Mouse (Mus musculus): ENCODE data around the gene Gnb1l.
A peak's percentile ranks its signal among the peaks of the same experiment; 100 is the strongest.

The Gnb1l gene

GRCm38 (mm10) chr16:18547891-18548290 is 49.4 kb downstream of the Gnb1l start:
- no peak for DNase-seq (ENCODE audit: low spot score in 2 of 2)

DNA sequence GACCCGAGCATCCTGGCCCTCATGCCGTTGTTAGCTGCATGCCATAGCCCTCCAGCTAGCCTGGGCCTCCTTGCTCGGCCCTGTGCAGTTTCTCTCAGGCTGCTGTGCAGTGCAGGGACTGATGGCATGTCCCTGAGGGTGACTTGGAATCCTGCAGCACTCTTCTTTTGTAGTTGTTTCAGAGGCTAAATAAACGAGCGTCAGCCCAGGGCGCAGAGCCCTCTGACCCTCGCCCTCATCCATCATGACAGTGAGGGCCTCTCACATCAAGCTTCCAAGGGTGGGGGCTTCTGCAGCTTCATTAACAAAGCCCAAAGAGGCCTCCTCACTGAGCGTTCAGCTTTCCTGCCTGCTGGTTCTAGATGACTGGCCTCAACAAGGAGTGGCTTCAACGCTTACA is 53.1 kb downstream of the Gnb1l start:
- DNase-seq (ENCODE audit: low spot score in 2 of 2): no peak

- DNase-seq (ENCODE audit: low spot score in 2 of 2): no peak
Observed at GRCm38 (mm10) chr16:18552106-18552710, 53.7 kb downstream of the Gnb1l start.

DNA sequence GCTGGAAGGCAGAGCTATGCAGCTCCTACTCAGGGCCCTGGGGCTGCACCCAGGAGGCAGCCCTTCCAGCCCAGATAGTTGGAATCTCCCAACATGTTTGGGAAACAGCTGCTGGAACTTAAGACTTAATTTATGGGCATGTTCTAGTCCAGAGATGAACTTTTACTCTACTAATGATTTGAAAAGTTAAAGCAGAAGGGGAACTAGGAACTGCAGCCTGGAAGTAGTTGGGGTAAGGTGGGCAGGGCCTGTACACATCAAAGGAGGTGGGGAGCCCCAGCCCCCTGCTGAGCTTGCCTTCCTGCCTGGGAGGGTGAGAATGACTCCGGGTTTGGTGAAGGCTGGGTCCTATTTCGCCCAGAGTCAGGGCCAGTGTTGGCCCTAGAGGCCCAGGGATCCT is 56.2 kb downstream of the Gnb1l start:
- no peak for DNase-seq (ENCODE audit: low spot score in 2 of 2)

- no peak for DNase-seq (ENCODE audit: low spot score in 2 of 2)
Observed at GRCm38 (mm10) chr16:18555235-18555935, 56.9 kb downstream of the Gnb1l start.

DNA sequence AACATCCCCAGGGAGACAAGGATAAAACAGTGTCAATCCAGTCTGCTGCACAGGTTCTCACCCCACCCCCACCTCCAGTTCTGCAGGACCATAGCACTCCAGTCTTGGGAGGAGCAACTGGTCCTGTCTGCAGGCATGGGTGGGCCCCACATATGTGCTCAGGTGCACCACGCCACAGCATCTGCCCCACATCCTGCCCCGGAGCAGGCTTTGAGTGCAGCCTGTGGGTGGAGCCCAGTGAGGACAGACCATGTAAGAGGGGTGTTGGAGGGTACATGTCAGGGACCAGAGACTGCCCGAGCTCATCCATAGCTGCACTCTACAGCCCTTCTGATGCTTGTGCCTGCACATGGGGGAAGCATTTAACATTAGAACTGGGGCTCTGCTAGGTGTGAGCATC is 57.9 kb downstream of the Gnb1l start:
- DNase-seq (ENCODE audit: low spot score in 2 of 2): no peak

- DNase-seq (ENCODE audit: low spot score in 2 of 2): no peak
Observed at GRCm38 (mm10) chr16:18564472-18564871, 66.0 kb downstream of the Gnb1l start.

GRCm38 (mm10) chr16:18568599-18568998 is 70.1 kb downstream of the Gnb1l start:
- no peak for DNase-seq (ENCODE audit: low spot score in 2 of 2)

GRCm38 (mm10) chr16:18574196-18574595 is 75.7 kb downstream of the Gnb1l start:
- DNase-seq (ENCODE audit: low spot score in 2 of 2): no peak

DNA sequence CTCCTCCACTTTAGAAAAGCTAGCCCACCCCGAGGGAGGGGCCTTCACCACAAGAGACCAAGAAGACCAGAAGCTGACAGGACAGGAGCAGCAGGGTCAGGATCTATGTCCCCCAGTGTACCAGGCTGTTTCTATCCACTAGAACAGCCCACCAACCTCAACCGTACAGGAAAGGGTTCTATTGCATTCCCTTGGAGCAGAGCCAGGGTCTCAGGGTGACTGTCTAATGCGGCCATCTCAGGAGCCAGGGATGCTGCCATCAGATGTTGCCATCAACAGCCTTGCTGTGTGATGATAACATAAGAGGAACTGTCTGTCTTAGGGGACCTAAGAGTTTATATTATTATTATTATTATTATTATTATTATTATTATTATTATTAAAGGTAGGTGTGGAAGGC is 78.6 kb downstream of the Gnb1l start:
- DNase-seq (ENCODE audit: low spot score in 2 of 2): no peak

DNA sequence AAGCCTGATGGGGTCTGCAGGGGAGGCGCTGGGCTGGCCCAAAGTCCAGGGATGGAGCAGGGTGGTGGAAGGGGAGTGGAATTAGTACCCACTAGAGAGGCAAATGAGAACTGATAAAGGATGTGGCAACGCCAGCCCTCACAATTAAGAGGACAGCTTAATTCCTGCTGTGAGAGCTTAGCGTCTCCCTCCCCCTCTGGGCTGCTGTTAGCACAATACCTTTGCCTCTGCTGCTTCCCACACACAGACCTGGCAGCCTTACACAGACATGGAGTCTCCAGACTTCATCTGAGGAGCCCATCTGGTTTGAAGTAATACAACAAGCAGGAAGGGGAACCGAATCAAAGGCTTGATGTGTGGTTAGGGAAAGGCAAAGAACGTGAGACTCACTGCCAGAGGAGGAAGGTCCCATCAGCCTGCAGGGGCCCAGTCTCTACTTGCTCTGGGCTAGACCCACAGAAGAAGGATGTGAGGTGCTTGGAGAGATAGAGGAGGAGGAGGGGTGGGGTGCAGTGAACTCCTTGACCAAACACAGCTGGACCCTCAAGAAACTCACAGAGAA is 79.2 kb downstream of the Gnb1l start:
- DNase-seq (ENCODE audit: low spot score in 2 of 2): no peak

DNA sequence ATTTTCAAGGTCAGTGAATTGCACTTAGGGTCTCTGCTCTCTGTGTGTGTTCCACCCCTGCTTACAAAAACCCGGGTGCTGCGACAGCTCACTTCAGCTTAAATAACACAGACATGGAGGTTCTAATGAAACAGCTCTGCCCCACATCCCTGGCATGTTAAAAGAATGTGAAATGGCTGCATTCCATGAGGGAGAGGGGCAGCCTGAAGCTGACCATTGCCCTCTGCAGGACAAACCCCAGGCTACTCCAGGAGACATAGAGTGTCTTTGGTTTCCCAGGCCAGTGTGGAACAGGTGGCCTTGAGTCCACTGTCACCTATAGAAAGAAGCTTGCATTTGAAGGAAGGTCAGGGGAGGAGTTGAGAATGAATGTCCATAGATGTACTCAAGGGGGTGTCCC is 81.9 kb downstream of the Gnb1l start:
- no peak for DNase-seq (ENCODE audit: low spot score in 2 of 2)

DNA sequence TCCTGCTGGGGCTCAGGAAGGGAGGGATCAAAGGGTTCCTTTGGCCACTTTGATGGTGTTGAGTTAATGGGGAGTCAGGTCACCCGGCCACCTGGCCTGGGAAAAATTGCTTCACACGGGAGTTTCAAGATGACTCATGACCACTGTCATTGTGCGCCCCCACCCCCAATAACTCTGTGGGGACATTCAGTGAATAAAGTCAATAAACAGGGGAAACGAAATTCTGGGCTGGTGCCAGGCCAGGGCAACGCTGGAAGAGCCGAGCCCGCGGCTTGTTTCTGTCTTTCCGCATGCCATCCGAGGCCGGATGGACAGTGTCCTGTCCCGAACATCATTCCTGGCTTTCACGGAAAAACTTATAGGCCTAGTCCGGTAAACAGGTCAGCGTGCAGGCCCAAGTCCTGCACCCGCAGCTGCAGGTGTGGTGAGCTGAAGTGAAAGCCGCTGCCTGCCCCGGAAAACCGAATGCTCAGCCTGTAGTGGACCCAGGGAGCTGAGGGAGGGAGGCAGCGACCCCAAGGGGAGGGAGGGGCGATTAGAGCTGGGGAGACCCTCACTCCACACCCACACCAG is 82.6 kb downstream of the Gnb1l start:
- no peak for DNase-seq (ENCODE audit: low spot score in 2 of 2)

GRCm38 (mm10) chr16:18581623-18582205 is 83.2 kb downstream of the Gnb1l start:
- peak in 1 of 2 experiments; percentile 14 for DNase-seq (ENCODE audit: low spot score in 2 of 2)

DNA sequence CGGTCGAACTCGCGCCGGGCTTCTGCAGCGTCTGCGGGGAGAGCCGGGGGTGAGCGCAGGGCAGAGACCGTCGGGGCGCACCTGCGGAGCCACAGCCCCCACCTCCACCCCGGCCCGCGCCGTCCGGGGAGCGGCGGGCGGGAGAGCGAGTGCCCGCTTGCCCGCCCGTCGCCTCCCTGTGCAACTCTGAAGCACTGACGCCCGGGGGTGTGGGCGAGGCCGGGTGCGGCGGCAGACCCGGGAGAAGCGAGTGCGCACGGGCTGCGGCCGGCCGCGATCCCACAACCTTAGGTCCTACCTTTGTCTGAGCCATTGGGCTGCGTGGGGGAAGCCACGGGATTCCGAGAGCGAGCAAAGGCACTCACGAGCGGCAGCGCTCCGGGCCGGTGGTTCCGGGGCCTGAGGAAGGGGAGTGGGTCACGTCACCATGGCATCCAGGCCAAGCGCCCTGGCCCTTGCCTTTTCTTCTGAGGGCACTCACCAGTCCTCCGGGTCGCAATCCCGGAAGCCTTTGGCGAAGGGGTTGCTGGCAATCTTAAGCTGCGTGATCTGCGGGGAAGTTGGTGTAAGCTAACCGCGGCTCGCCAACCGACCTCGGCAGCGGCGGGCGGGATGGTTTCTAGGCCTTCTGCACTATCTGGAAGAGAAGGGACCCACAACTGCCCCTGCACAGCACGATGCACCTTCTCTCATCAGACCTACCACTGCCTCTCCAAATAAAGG is 84.1 kb downstream of the Gnb1l start:
- no peak for DNase-seq (ENCODE audit: low spot score in 2 of 2)

- no peak for DNase-seq (ENCODE audit: low spot score in 2 of 2)
Observed at GRCm38 (mm10) chr16:18583169-18583568, 84.7 kb downstream of the Gnb1l start.

DNA sequence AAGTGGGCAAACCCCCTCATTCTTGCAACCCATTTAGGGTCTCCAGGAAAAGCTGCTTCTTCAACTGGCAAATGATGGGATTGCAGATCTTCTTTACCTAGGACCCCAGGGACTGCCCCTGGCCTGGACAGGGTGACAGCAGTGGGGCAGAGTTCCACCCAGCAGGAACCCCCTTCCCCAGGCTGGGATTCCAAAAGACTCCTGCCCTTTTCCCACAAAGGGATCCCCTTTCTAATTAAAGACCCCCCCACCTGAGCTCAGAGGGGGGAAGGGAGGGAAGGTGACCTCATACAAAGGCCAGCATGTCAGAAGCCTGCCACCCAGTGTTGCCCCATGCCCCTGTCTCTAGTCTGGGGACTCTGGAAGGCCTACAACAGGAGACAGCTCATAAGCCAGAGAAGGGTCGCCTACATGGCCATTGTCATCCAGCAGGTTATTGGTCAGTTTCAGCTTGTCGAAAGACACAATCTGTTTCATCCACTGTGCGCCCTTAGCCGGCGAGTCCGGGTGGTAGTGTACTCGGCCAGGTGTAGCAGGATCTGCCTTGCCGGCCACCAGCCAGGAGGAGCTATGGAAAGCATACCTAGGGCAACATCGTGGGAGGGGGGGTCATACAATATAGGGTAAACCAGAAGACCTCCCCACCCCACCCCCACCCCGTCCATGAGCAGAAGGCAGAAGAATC is 85.3 kb downstream of the Gnb1l start:
- no peak for DNase-seq (ENCODE audit: low spot score in 2 of 2)

DNA sequence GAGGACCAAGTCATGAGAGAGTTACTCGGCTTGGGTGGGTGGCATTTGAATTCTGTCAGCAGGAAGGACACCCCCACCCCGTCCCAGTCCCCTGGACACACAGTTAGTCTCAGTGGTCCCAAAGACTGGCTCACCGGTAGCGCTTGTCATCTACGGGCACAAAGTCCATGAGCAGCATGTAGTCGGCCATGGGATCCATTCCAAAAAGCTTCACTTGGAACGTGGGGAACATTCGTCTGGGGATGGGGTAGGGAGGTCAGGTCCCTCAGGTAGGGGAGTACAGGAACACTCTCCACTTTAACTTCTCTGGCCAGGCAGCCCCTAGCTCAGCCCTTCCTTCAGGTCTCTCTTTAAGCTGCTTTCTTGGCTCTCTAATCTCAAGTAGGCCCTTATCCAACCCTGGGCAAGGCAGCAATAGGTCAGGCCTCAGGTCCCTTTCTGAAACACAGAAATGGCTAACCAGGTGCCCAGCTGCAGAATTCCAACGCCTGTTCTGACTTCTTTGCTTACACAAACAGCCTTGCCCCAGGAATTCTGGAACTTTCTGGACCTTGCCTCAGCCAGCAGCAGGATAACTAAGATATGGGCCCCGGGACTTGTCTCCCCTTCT is 86.5 kb downstream of the Gnb1l start:
- DNase-seq (ENCODE audit: low spot score in 2 of 2): no peak

DNA sequence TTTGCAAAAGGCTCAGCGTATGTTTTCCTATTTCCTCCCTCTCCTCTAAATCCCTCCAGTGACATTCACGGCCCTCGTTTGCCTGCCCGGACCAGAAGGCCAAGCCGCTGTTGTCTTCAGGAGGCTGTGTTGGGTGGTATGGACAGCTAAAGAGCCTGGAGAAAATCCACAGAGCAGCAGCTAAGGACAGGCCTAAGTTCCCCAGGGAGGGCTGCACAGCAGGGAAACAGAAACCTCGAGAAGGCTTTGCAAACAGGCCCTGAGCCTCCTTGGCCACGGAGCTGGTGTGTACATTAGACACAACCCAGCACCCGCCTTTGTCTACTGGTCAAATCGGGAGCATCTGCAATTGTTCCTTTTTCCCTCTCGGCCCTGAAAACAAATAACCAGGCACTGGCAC is 87.2 kb downstream of the Gnb1l start:
- DNase-seq (ENCODE audit: low spot score in 2 of 2): no peak

DNA sequence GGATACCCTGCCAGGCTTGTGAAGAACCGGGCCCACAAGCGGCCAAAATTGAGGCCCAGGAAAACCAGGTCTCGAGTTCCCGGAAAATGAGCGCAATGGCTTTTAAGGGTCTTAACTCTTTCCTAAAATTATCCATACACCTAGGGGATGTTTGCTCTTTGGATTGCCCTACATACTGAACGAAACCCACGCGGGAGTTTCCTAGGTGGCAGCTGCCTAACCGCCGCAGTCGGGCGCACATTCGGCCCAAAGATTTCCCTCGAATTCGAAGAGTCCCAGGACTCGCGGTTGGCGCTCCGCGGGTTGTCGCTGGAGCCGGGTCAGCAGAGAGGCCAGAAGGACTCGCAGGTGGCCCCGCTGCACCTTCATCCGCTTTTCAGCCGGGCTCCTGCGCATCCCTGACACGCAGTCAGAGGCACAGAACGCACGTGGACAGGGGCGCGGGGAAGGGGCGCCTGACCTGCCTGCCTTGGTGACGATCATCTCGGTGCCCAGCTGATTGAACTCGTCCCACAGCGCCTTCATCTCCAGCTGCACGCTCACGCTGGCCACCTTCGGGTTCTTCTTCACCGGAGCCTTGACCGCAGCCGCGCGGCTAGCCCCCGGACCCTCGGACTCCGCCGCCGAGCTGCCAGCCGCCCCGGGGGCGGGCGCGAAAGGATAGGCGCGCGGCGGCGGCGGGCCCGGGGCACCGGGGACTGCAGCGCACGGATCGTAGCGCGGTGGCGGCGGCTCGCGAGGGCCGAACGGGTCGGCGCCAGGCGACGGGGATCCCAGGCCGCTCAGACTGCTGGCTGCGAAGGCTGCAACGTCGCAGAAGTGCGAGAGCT is 87.8 kb downstream of the Gnb1l start:
- DNase-seq (ENCODE audit: low spot score in 2 of 2): no peak
